In the genomic region with DNA sequence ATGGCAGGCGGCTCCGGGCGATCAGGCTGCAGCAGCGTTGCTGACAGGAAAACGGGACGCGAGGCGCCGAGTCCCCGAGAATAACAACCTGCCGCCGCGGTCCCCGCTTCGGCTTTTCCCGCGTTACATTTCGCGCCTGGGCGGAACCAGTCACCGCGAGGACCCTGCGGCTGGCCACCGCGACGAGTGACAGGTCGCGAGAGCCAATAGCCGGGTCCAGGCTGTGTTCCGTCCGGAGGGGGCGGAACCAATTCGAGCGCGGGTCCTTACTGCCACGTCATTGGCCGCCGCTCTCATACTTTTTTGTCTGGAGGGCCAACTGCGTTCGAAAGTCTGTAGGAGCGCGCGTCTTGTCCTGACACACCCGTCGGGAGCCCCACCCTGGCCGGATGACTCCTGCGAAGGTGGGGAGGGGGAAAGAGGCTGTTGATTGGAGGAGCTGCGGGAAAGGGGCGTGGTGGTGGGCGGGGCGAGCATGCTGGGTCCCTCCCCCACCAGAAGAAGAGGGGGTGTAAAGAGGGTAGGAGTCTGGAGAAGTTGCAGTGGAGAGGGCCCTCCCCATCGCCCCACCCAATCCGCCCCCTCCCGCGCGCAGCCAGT, we compare ENCODE assay signal across 8 mouse cellular contexts. TPM values are rescaled to one million over a fixed set of nuclear protein-coding genes. Genes with fewer than 3 reads are reported as not detected.
DNase-seq lines count a peak whose midpoint lies in the region; ATAC-seq and TF ChIP-seq lines count a peak whose summit lies in the region.

Zfp367 (minus strand) TSS at position 120 of the 600 bp plus-strand sequence.

- peak; percentile 91 for ATAC-seq in erythroid progenitor cell, adult 5-6 weeks (replicated peaks; ENCODE audit: low FRiP score, poor library complexity, severe bottlenecking)
- peak; percentile 95 for ATAC-seq in heart, embryonic 12.5 days (ENCODE audit: insufficient number of reproducible peaks, low FRiP score)
- ATAC-seq in kidney, postnatal 0 days (replicated peaks; ENCODE audit: low FRiP score, low read depth): peak; percentile 94
- ATAC-seq in liver, embryonic 11.5 days (replicated peaks; ENCODE audit: low FRiP score): peak; percentile 94
- ATAC-seq in stomach, embryonic 14.5 days (ENCODE audit: insufficient number of reproducible peaks, insufficient read depth, low FRiP score, low read depth): peak; percentile 96

- 0% methylated on average over 53 of the region's 56 CpGs for WGBS in heart, embryonic 12.5 days
- under 1% methylated on average over 51 of the region's 56 CpGs for WGBS in kidney, postnatal 0 days
- WGBS in liver, embryonic 11.5 days: under 1% methylated on average over 55 of the region's 56 CpGs
- under 1% methylated on average over 56 of the region's 56 CpGs for WGBS in stomach, embryonic 14.5 days

- H3K27me3 ChIP-seq in heart, embryonic 12.5 days (replicated peaks): no peaks in the 10 kb centered on the region
- no peaks in the 10 kb centered on the region for H3K27me3 ChIP-seq in kidney, postnatal 0 days (ENCODE audit: insufficient read depth, low read length)
- H3K27me3 ChIP-seq in liver, embryonic 11.5 days (replicated peaks; ENCODE audit: control insufficient read depth, insufficient read depth, low read length): 0 out of 2 replicates have a peak, but pooled peaks cover 2% of the 10 kb centered on the region
- no peaks in the 10 kb centered on the region for H3K27me3 ChIP-seq in stomach, embryonic 14.5 days (ENCODE audit: control insufficient read depth, insufficient read depth, low read length)

- H3K9me3 ChIP-seq in heart, embryonic 12.5 days (replicated peaks): no peaks in the 10 kb centered on the region
- H3K9me3 ChIP-seq in kidney, postnatal 0 days (replicated peaks; ENCODE audit: low read length): no peaks in the 10 kb centered on the region
- H3K9me3 ChIP-seq in liver, embryonic 11.5 days (ENCODE audit: control insufficient read depth, low read length): no peaks in the 10 kb centered on the region
- H3K9me3 ChIP-seq in stomach, embryonic 14.5 days (ENCODE audit: control insufficient read depth, low read depth, low read length): no peaks in the 10 kb centered on the region

- peak within 1 kb of the TSS; percentile 86 for H3K4me2 ChIP-seq in heart, embryonic 12.5 days
- peak within 1 kb of the TSS; percentile 92 for H3K4me2 ChIP-seq in kidney, postnatal 0 days (ENCODE audit: low read length)
- H3K4me2 ChIP-seq in liver, embryonic 11.5 days: peak within 1 kb of the TSS; percentile 86
- H3K4me2 ChIP-seq in stomach, embryonic 14.5 days (replicated peaks; ENCODE audit: low read depth, low read length): peak within 1 kb of the TSS; percentile 82

- H3K9ac ChIP-seq in heart, embryonic 12.5 days: peak within 1 kb of the TSS; percentile 94
- H3K9ac ChIP-seq in kidney, postnatal 0 days (ENCODE audit: low read depth, low read length): peak within 1 kb of the TSS; percentile 77
- H3K9ac ChIP-seq in liver, embryonic 11.5 days (ENCODE audit: low read depth, low read length): peak within 1 kb of the TSS; percentile 98
- H3K9ac ChIP-seq in stomach, embryonic 14.5 days (replicated peaks; ENCODE audit: low read depth, low read length): peak within 1 kb of the TSS; percentile 74

- DNase-seq in CD4-positive helper T cell, adult 2 months (ENCODE audit: low read depth, low spot score): peak; percentile 99
- DNase-seq in brain, embryonic 18.5 days (ENCODE audit: low read depth, low spot score): peak; percentile 91
- peak; percentile 100 for DNase-seq in kidney, postnatal 0 days (ENCODE audit: low spot score)
- DNase-seq in liver, embryonic 11.5 days (ENCODE audit: low spot score): peak; percentile 99
- peak; percentile 98 for DNase-seq in naive thymus-derived CD4-positive, alpha-beta T cell, adult 2 months (ENCODE audit: low read depth)

- H3K36me3 ChIP-seq in heart, embryonic 12.5 days: no peaks in the 10 kb centered on the region
- no peaks in the 10 kb centered on the region for H3K36me3 ChIP-seq in kidney, postnatal 0 days (ENCODE audit: insufficient read depth, low read length)
- no peaks in the 10 kb centered on the region; the same call in 1 of the 2 replicates for H3K36me3 ChIP-seq in liver, embryonic 11.5 days (ENCODE audit: control insufficient read depth, insufficient read depth, low read length)
- H3K36me3 ChIP-seq in stomach, embryonic 14.5 days (ENCODE audit: control insufficient read depth, insufficient read depth, low read length): no peaks in the 10 kb centered on the region

- H3K4me1 ChIP-seq in heart, embryonic 12.5 days (replicated peaks): peaks cover 37% of the 10 kb centered on the region
- H3K4me1 ChIP-seq in kidney, postnatal 0 days (replicated peaks; ENCODE audit: insufficient read depth, low read length): peaks cover 4% of the 10 kb centered on the region; the same call in 1 of the 2 replicates
- peaks cover 15% of the 10 kb centered on the region for H3K4me1 ChIP-seq in liver, embryonic 11.5 days (replicated peaks; ENCODE audit: control insufficient read depth, insufficient read depth, low read length)
- H3K4me1 ChIP-seq in stomach, embryonic 14.5 days (ENCODE audit: control insufficient read depth, insufficient read depth, low read length): peaks cover 18% of the 10 kb centered on the region; the same call in 1 of the 2 replicates

- H3K27ac ChIP-seq in heart, embryonic 12.5 days (ENCODE audit: poor library complexity, severe bottlenecking): peak within 1 kb of the TSS; percentile 94
- H3K27ac ChIP-seq in kidney, postnatal 0 days: peak within 1 kb of the TSS; percentile 91
- H3K27ac ChIP-seq in liver, embryonic 11.5 days (ENCODE audit: low read depth, low read length): peak within 1 kb of the TSS; percentile 99
- H3K27ac ChIP-seq in stomach, embryonic 14.5 days (ENCODE audit: low read length): peak within 1 kb of the TSS; percentile 94

- peak within 1 kb of the TSS; percentile 93 for H3K4me3 ChIP-seq in heart, embryonic 12.5 days
- peak within 1 kb of the TSS; percentile 84 for H3K4me3 ChIP-seq in kidney, postnatal 0 days (replicated peaks; ENCODE audit: low read depth, low read length)
- peak within 1 kb of the TSS; percentile 97 for H3K4me3 ChIP-seq in liver, embryonic 11.5 days (ENCODE audit: low read depth, low read length)
- peak within 1 kb of the TSS; percentile 91 for H3K4me3 ChIP-seq in stomach, embryonic 14.5 days (ENCODE audit: low read depth, low read length)

- no peak; the same call in 1 of the 2 replicates for TF ChIP-seq CTCF in kidney, postnatal 0 days (IDR thresholded peaks at IDR 0.05; ENCODE audit: low read depth)

RNA-seq across cellular contexts. Expression of gene Zfp367, which starts in this region (rescaled TPM):
- 71.0 and 93.5 TPM in 2 replicates for total RNA-seq in erythroid progenitor cell, adult 5-6 weeks (2015; ENCODE audit: low replicate concordance)
- 103 and 120 TPM in 2 replicates for total RNA-seq in erythroid progenitor cell, adult 5-6 weeks (2017; ENCODE audit: low replicate concordance)
- polyA plus RNA-seq in heart, embryonic 12.5 days (2016; fragmentation: Nextera tagmentation; extraction: Ambion mirVana): 28.8 and 29.7 TPM in 2 replicates
- polyA plus RNA-seq in kidney, postnatal 0 days (2015; fragmentation: Nextera tagmentation; extraction: Ambion mirVana): 13.1 and 15.2 TPM in 2 replicates
- polyA plus RNA-seq in liver, embryonic 11.5 days (2014; fragmentation: Nextera tagmentation; extraction: Ambion mirVana): 21.2 and 25.1 TPM in 2 replicates
- 22.1 and 26.1 TPM in 2 replicates for polyA plus RNA-seq in stomach, embryonic 14.5 days (2014; fragmentation: Nextera tagmentation; extraction: Ambion mirVana)

Comparison
In these comparisons a context has a peak if more than half of its experiments do, and no peak if none do; other contexts are left out.
1. Peak in every context shown above with its lines: DNase-seq, ATAC-seq, H3K4me3 ChIP-seq and H3K27ac ChIP-seq.